Mouse (Mus musculus) cerebellum, adult 2 months (tissue): ENCODE results near the gene Dennd5b. TPM values are rescaled to one million over a fixed set of nuclear protein-coding genes. Genes with fewer than 3 reads are reported as not detected.
A peak's percentile ranks its signal among the peaks of the same experiment; 100 is the strongest.
"Not testable (repeated sequence)": the region's sequence is repeated elsewhere in the genome, so short reads cannot be mapped to it uniquely, and the experiment has no call there.

Source experiments
- DNase-seq, 2 experiments: peaks; one replicate each; pipeline ENCODE4 v3.0.0; 2021
- H3K27ac ChIP-seq: fragments of 200-500 bp; 2 replicates; pipeline ENCODE4 v1.5.1; 2012; ENCODE audit warnings: low read length, control low read depth, inconsistent platforms; ENCODE audit not compliant: insufficient read depth
- H3K27me3 ChIP-seq: fragments of 200-500 bp; 2 replicates; pipeline ENCODE4 v1.6.1; 2012; ENCODE audit warnings: inconsistent platforms, mild to moderate bottlenecking, low read length, moderate library complexity; ENCODE audit not compliant: control insufficient read depth, insufficient read depth
- H3K4me1 ChIP-seq: fragments of 200-500 bp; 2 replicates; pipeline ENCODE4 v1.6.1; 2011; ENCODE audit warnings: low read length; ENCODE audit not compliant: control insufficient read depth, insufficient read depth
- H3K4me3 ChIP-seq: fragments of 200-500 bp; replicated peaks from 2 replicates; pipeline ENCODE3; 2011; ENCODE audit warnings: mild to moderate bottlenecking, low read depth, low read length, control low read depth; ENCODE audit not compliant: insufficient read depth
- CTCF ChIP-seq: fragments of 200-500 bp; IDR thresholded peaks from 2 replicates; pipeline ENCODE4 v1.5.1; 2011; ENCODE audit warnings: low read depth, mild to moderate bottlenecking, control low read depth, low read length, moderate library complexity, borderline replicate concordance; ENCODE audit not compliant: insufficient read depth
- POLR2A ChIP-seq: fragments of 200-500 bp; IDR thresholded peaks from 2 replicates; pipeline ENCODE4 v1.6.1; 2011; ENCODE audit warnings: low read length, control low read depth, borderline replicate concordance; ENCODE audit not compliant: insufficient read depth
- WGBS: fragments of 180-500 bp; shearing (Covaris S2); methylation state at CpG from one replicate; pipeline ENCODE4 v1.1.7; 2018; 5-methylcytosine and 5-hydroxymethylcytosine counted together
- polyA plus RNA-seq: library from polyadenylated mRNA; depleted of rRNA; stranded (reverse); fragments of >200 nt; gene quantifications from 2 replicates; pipeline ENCODE4 v1.2.3, GENCODE M21; 2012

Dennd5b gene
- polyA plus RNA-seq, 1 experiment = 19.5 TPM

DNA sequence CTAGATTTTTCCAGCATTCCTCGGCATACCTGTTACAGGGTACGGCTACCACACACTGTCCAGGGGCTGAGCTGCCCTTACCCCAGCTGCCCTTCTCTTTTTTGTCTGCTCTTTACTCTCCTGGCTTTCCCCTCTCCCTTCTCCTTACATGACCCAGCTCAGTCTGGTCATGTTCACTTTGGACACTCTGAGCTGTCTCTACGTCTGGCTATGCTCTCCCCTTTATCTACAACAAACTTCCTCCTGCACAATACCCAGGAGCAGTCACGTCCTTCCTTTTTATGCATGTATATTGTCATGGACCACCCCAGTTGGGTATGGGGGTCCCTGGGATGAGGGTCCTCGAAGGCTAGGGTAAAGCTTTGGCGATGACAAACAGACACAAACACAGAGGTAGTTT is 34.2 kb upstream of the Dennd5b start:
- Histone ChIP-seq H3K4me1 (no peaks in the 10 kb centered on the region), H3K27me3 (no peaks in the 10 kb centered on the region), H3K4me3 (no peak overlapping the region), H3K27ac (no peak overlapping the region)
- WGBS = 80% methylated on average over 6 of the region's 6 CpGs
- no peak for DNase-seq
- no peak for TF ChIP-seq CTCF
- no peak for TF ChIP-seq POLR2A

DNA sequence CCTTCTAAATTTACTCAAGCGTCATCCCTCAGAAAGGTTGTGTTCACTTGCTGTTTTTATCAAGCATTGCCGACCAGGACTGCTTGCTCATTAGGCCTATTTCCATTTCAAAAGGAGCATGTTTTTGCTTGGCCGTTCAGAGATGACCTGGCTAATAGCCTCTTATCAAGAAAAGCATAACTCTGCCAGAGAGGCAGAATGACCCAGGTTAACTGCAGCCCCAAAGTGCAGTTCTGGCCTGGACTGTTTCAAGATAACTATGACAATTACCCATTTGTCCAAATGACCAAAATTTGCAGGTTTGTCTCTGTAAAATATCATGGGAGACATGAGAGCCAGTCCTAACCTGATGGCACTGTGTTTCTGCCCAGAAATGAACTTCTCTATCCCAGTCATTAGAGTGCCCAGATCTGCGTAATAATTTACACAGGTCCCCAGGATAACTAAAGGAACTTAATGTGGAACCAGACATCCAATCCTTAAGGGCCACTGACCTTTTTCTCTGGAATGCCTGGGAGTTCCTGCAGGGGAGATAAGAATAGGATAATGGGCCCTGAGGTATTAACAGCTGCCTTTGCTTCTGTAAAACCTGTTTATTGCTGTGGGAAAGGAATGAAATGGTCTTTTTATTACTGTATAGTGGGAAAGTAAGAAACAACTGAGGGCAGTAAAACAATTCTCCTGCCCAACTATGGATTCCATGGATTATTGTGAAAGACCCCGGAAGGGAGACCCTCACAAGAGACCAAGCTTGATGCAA is 33.1 kb upstream of the Dennd5b start:
- DNase-seq = no peak
- Histone ChIP-seq H3K27me3 (no peaks in the 10 kb centered on the region), H3K4me1 (no peaks in the 10 kb centered on the region), H3K27ac (no peak overlapping the region), H3K4me3 (no peak overlapping the region)
- 44% methylated on average over 5 of the region's 5 CpGs for WGBS
- TF ChIP-seq CTCF (no peak), POLR2A (no peak)

DNA sequence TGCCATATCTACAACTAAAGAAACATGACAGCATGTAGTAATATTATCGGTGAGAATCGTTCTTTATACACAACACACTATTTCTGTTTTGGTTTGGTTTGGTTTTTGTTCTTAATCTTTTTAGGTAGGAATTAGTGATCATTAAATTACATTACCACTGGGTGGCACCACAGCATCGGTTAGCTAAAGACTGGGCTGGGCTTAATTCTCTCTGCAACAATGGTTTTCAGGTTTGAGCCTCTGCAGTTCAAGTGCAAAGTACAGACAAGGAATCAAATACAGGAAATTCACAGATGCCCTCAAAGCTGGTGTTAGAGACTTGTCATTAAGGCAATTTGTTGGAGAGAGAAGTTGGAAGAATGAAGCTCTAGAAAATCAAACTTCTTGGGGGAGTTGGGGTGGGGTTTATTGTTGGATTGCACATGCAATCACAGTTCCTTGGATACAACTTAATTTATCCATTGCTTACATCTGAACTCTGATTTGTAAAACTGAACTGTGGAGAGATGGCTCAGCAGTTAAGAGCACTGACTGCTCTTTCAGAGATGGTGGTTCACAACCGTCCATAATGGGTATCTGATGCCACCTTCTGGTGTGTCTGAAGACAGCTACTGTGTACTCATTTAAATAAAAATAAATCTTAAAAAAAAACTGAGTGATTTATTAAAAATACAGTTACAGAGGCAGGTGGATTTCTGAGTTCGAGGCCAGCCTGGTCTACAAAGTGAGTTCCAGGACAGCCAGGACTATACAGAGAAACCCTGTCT is 31.0 kb upstream of the Dennd5b start:
- WGBS = 34% methylated on average over 5 of the region's 5 CpGs
- TF ChIP-seq POLR2A (no peak), CTCF (peak; percentile 66; the same call in 1 of the 2 replicates)
- Histone ChIP-seq H3K27ac (no peak overlapping the region), H3K4me1 (no peaks in the 10 kb centered on the region), H3K4me3 (no peak overlapping the region), H3K27me3 (no peaks in the 10 kb centered on the region)
- DNase-seq = peak; percentile 17 to 29

DNA sequence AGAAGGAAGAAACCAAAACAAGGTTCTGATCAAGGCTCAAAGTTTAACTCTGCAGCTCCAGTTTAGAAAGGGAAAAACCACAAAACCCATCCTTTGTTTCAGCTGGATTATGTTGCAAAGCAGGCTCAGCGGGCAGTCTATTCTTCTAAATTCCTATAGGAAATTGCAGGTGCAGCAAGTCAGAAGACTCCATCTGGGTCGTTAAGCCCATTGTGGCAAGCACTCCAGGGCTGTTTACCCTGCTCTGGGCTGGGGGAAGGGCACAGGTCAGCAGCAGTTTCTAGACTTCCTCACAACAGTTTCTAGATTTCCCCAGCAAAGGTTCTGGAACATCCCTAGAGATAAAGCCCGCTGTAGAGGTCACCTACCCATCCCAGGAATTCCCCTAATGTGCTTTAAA is 29.6 kb upstream of the Dennd5b start:
- WGBS = 16% methylated on average over 3 of the region's 3 CpGs
- no peaks in the 10 kb centered on the region for H3K4me1 ChIP-seq
- H3K4me3 ChIP-seq = no peak overlapping the region
- no peaks in the 10 kb centered on the region for H3K27me3 ChIP-seq
- TF ChIP-seq CTCF (no peak), POLR2A (no peak)
- no peak for DNase-seq
- no peak overlapping the region for H3K27ac ChIP-seq

DNA sequence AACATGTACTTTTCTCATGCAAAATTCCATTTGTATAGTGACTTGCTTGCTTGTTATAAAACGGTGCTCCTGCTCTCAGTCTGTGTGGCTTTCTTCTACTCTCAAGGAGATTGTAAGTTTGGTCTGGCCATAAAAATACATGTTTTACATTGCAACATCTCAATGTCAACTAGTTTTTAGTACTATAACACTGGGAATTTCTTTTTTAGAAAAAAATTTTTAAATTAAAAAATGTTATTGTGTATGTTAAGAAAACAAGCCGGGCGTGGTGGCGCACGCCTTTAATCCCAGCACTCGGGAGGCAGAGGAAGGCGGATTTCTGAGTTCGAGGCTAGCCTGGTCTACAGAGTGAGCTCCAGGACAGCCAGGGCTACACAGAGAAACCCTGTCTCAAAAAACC is 28.4 kb upstream of the Dennd5b start, which contains the start of gene Gm10203:
Gm10203 (plus strand) TSS at position 301 of the 400 bp plus-strand sequence.
- not testable (repeated sequence) for H3K4me3 ChIP-seq, DNase-seq, H3K27me3 ChIP-seq, H3K4me1 ChIP-seq, H3K27ac ChIP-seq
- WGBS = 85% methylated on average over 8 of the region's 8 CpGs

DNA sequence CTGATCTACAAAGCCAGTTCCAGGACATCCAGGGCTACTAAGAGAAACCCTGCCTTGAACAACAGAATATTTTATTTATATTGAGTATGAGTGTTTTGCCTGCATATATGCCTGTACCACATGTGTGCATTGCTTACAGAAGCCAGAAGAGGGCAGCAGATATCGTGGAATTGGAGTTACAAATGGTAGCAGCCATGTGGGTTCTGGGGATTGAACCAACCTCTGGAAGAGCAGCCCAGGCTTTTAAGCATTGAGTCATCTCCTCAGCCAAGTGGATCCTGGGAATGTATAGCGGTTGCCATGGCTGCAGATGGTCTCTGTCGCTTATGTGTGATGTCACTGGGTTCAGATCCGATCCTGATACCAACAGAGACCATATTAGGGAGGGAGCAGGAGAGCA is 25.2 kb upstream of the Dennd5b start:
- Histone ChIP-seq H3K4me3 (no peak overlapping the region), H3K4me1 (no peaks in the 10 kb centered on the region), H3K27me3 (no peaks in the 10 kb centered on the region), H3K27ac (no peak overlapping the region)
- TF ChIP-seq CTCF (no peak), POLR2A (no peak)
- WGBS = 57% methylated on average over 4 of the region's 4 CpGs
- peak; percentile 9 to 23 for DNase-seq

DNA sequence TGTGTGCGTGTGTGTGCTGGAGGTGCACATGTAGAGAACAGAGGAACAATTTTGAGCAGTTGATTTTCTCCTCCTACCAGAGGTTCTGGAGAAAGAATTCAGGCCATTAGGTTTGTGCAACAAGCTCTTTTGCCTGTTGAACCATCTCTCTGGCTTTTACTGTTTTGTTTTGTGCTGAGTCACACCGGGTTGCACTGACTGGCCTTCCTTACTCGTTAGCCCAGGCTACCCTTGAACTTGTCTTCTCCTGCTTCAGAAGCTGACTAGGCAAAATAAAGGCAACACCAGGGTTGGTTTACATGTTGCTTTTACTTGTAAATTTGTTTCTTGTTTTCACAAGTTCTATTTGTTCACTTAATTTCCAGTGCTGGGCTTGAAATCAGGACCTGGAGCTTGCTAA is 21.6 kb upstream of the Dennd5b start:
- WGBS = 86% methylated on average over 3 of the region's 3 CpGs
- 0 out of 2 replicates have a peak, but pooled peaks cover 2% of the 10 kb centered on the region for H3K4me1 ChIP-seq
- TF ChIP-seq POLR2A = no peak
- no peak for TF ChIP-seq CTCF
- no peak for DNase-seq
- H3K27me3 ChIP-seq = no peaks in the 10 kb centered on the region
- no peak overlapping the region for H3K4me3 ChIP-seq
- no peak overlapping the region for H3K27ac ChIP-seq

DNA sequence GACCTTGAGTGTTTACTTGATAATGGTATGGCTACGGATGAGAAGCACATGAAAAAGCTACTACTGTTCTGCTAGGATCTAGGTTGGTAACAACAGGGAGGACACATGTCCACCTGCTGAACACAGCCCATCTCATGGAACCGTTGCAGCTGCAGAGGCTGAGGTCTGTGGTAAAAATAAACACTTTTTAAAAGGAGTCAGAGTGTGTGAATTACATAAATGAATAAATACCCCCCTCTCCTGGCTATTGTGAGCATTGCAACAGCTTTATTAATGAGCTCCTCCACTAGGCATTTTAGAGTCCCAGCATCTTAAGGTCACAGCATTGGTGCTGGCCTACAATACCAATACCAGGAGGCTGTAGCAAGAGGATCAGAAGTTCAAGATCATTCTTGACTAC is 18.4 kb upstream of the Dennd5b start:
- H3K27ac ChIP-seq = no peak overlapping the region
- no peak overlapping the region for H3K4me3 ChIP-seq
- H3K27me3 ChIP-seq = no peaks in the 10 kb centered on the region
- TF ChIP-seq POLR2A (no peak), CTCF (peak; percentile 57; the same call in 1 of the 2 replicates)
- H3K4me1 ChIP-seq = 0 out of 2 replicates have a peak, but pooled peaks cover 2% of the 10 kb centered on the region
- peak; percentile 23 to 63 for DNase-seq
- 45% methylated on average over 2 of the region's 2 CpGs for WGBS
